Mouse (Mus musculus) limb, embryonic 15.5 days (tissue): ENCODE data around the gene Ube3b. TPM values are rescaled to one million over a fixed set of nuclear protein-coding genes. Genes with fewer than 3 reads are reported as not detected.

Experiments used
- ATAC-seq: fragments of 200-750 bp; cut with Nextera tagmentation; 2 replicates; pipeline ENCODE4 v1.8.0; 2017; ENCODE audit warnings: low read depth, moderate TSS enrichment; ENCODE audit not compliant: insufficient number of reproducible peaks, low FRiP score, low TSS enrichment
- H3K27ac ChIP-seq: fragments of 300-500 bp; sonication (generic); 2 replicates; pipeline ENCODE4 v1.5.1; 2015; ENCODE audit warnings: moderate library complexity, mild to moderate bottlenecking, inconsistent platforms
- H3K27me3 ChIP-seq: fragments of 300-500 bp; sonication (generic); 2 replicates; pipeline ENCODE4 v1.6.1; 2015; ENCODE audit warnings: inconsistent platforms
- H3K36me3 ChIP-seq: fragments of 300-500 bp; sonication (generic); 2 replicates; pipeline ENCODE4 v1.6.1; 2015; ENCODE audit warnings: inconsistent platforms
- H3K4me1 ChIP-seq: fragments of 300-500 bp; sonication (generic); 2 replicates; pipeline ENCODE4 v1.6.1; 2015; ENCODE audit warnings: inconsistent platforms
- H3K4me2 ChIP-seq: fragments of 300-500 bp; sonication (generic); 2 replicates; pipeline ENCODE4 v1.6.1; 2015; ENCODE audit warnings: mild to moderate bottlenecking, inconsistent platforms
- H3K4me3 ChIP-seq: fragments of 300-500 bp; sonication (generic); 2 replicates; pipeline ENCODE4 v1.5.1; 2015; ENCODE audit warnings: mild to moderate bottlenecking, inconsistent platforms
- H3K9ac ChIP-seq: fragments of 300-500 bp; sonication (generic); 2 replicates; pipeline ENCODE4 v1.6.1; 2015; ENCODE audit warnings: inconsistent platforms
- H3K9me3 ChIP-seq: fragments of 300-500 bp; sonication (generic); 2 replicates; pipeline ENCODE4 v1.6.1; 2016; ENCODE audit warnings: inconsistent platforms
- WGBS: fragments of 180-500 bp; shearing (Covaris S2); methylation state at CpG from one replicate; pipeline ENCODE4 v1.1.7; 2015; 5-methylcytosine and 5-hydroxymethylcytosine counted together
- polyA plus RNA-seq: library from polyadenylated mRNA; unstranded; fragments of >200 nt; fragmentation: Nextera tagmentation; extraction: Ambion mirVana; gene quantifications from 2 replicates; pipeline ENCODE4 v1.2.1, GENCODE M21; 2015

Ube3b gene
- polyA plus RNA-seq, 1 experiment from 2014 or later: 41.9 TPM

GRCm38 (mm10) chr5:114412361-114412998 lies 32.1 kb downstream of the Ube3b start:
- no peak for ATAC-seq
- Histone ChIP-seq H3K27ac (no peak overlapping the region), H3K4me3 (no peak overlapping the region), H3K9me3 (no peaks in the 10 kb centered on the region), H3K4me2 (no peak overlapping the region), H3K36me3 (peaks cover 100% of the 10 kb centered on the region), H3K27me3 (no peaks in the 10 kb centered on the region), H3K4me1 (no peaks in the 10 kb centered on the region), H3K9ac (no peak overlapping the region)
- 64% methylated on average over 23 of the region's 23 CpGs for WGBS

DNA sequence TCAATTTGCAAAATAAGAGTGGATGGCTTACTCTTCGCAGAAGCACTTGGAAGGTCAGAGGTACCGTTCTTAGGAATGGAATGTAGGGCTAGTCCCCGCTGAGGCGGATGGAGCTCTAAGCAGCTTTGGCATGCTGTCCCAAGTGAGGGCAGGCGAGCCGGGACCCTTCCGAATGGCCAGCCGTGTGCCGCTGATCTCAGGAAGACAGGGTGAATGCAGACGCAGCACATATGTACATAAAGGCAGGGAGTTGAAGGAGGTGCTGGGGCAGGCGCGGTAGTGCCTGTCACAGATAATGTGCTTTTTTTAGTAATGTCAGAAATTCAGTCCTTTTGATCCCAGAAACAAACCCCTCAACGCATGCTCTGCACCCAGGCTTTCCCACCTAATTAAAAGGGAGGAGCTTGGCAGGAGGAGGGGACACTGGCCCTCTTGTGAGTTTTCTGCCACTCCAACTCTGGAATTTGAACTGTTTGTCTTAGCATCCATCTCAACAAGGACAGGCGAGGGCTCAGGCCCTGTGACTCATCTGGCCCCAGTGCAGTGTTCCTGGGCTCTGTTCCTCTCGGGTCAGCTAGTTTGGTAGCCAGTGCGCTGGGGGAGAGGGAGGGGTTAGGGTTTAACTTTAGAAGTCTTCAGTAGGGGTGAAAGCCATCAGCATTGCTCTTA lies 32.8 kb downstream of the Ube3b start:
- Histone ChIP-seq H3K4me2 (no peak overlapping the region), H3K27me3 (no peaks in the 10 kb centered on the region), H3K4me3 (no peak overlapping the region), H3K27ac (no peak overlapping the region), H3K4me1 (no peaks in the 10 kb centered on the region), H3K9me3 (no peaks in the 10 kb centered on the region), H3K36me3 (peaks cover 100% of the 10 kb centered on the region), H3K9ac (no peak overlapping the region)
- ATAC-seq: no peak
- WGBS: 73% methylated on average over 16 of the region's 16 CpGs

DNA sequence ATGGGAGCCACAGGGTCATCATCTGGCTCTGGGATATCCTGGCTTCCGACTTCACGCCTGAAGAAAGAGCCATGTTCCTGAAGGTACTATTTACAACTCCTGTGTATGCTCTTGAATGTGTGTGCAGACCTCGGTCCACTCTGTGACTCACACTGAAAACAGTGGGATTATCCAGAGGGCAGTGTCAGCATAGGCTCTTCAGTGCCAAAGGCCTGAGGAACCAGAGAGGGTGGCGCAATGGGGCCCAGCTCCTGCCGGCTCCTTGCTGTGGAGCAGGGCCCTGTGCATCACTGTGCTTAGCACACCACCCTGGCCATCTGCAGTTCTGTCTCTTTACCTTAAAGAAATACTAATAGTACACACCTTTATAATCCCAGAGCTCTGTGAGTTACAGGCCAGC lies 35.2 kb downstream of the Ube3b start:
- 94% methylated on average over 5 of the region's 5 CpGs for WGBS
- ATAC-seq: no peak
- no peaks in the 10 kb centered on the region for H3K27me3 ChIP-seq
- H3K27ac ChIP-seq: no peak overlapping the region
- no peak overlapping the region for H3K4me3 ChIP-seq
- no peak overlapping the region for H3K9ac ChIP-seq
- H3K36me3 ChIP-seq: peaks cover 100% of the 10 kb centered on the region
- no peaks in the 10 kb centered on the region for H3K9me3 ChIP-seq
- no peaks in the 10 kb centered on the region for H3K4me1 ChIP-seq
- H3K4me2 ChIP-seq: no peak overlapping the region

DNA sequence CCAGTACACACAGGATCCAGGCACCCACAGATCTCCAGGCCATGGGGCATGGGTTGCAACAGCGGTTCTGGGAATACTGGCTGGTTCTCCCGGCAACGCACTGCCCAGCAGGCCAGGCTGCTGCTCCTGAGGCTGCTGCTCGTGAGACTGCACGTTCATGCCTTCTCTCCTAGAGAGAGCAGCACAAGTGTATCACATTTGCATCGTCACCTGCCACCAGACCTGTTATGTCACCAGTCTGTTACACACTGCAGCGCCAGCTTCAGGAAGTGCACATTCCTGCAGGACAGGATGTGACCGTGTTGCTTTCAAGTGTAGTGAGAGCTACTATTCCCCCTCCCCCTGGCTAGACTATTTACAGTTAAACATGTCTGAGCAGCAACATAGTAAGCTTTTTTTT lies 36.4 kb downstream of the Ube3b start:
- Histone ChIP-seq H3K36me3 (peaks cover 100% of the 10 kb centered on the region), H3K4me2 (no peak overlapping the region), H3K9me3 (no peaks in the 10 kb centered on the region), H3K4me3 (no peak overlapping the region), H3K27ac (no peak overlapping the region), H3K4me1 (no peaks in the 10 kb centered on the region), H3K9ac (no peak overlapping the region), H3K27me3 (no peaks in the 10 kb centered on the region)
- no peak for ATAC-seq
- WGBS: 78% methylated on average over 8 of the region's 8 CpGs

DNA sequence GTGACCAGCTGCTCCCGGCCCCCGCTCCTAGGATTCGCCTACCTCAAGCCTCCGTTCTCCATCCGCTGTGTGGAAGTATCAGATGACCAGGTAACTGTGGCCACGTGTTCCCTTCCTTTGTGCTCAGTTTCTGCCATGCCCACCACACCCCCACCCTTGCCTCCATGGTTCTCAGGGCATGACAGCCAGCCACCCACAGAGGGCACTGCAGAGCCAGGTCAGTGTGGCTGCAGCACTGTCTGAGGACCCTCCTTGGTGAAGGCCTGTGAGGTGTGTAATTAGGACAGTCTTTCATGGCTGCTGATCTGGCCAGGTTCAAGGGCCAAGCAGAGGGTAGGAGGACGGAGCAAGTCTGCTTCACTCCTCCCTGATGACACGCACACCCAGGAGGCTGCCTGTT lies 38.1 kb downstream of the Ube3b start:
- Histone ChIP-seq H3K9me3 (no peaks in the 10 kb centered on the region), H3K9ac (no peak overlapping the region), H3K4me2 (no peak overlapping the region), H3K4me1 (no peaks in the 10 kb centered on the region), H3K27ac (no peak overlapping the region), H3K27me3 (no peaks in the 10 kb centered on the region), H3K36me3 (peaks cover 86% of the 10 kb centered on the region), H3K4me3 (no peak overlapping the region)
- no peak for ATAC-seq
- 84% methylated on average over 8 of the region's 8 CpGs for WGBS

DNA sequence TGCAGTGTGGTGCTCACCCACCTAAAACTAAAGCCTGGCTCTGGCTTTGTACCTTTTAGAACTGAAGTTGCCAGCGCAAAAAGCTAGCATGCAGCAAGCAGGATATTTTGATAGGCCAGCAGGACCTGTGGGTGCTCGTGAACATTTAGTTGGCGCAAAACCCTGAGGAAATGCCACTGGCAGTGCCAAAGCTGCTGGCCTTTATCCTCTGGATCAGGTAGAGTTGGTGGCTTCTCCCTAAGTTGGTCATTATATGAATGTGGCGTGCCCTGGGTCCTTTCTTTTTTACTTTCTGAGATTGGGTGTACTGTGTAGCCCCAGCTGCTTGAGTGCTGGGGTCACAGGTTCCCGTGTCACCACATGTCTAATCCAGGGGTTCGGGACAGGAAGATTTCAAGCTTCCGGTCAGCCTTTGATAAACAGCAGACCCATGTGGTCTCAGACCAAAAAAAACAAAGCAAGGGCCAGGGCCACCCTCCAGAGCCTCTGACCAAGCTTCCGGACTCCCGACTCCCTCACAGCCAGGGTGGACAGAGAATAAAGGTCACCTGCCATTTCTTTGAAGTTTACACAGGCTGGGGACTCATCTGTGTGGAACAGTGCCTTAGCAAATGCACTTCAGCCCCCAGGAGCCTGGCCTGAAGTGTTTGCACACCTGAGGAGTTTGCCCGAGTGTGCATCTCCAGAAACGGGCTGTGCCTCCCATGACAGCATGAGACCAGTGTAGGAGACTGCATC lies 41.3 kb downstream of the Ube3b start:
- H3K9ac ChIP-seq: no peak overlapping the region
- WGBS: 82% methylated on average over 11 of the region's 11 CpGs
- H3K27me3 ChIP-seq: no peaks in the 10 kb centered on the region
- no peaks in the 10 kb centered on the region for H3K9me3 ChIP-seq
- no peak for ATAC-seq
- H3K4me1 ChIP-seq: no peaks in the 10 kb centered on the region
- H3K4me2 ChIP-seq: no peak overlapping the region
- no peak overlapping the region for H3K4me3 ChIP-seq
- no peak overlapping the region for H3K27ac ChIP-seq
- peaks cover 54% of the 10 kb centered on the region for H3K36me3 ChIP-seq

DNA sequence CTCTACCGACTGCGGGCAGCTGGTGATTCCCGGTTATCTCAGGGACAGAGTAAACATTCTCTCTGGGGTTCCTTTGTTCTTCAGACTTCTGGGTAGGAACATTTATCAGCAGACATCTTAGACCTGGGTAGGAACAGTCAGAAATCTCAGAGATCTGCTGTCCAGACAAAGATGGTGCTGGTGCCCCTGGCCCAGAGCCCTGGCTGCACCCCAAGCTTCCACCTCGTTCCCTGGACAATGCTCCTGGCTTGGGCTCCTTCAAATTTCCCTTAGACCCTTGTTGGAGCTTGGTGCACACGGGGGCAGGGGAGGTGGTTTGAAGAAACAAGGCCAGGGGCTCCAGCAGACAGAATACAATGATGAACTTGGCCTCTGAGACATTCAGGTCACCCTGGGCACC lies 42.2 kb downstream of the Ube3b start:
- Histone ChIP-seq H3K27me3 (no peaks in the 10 kb centered on the region), H3K9me3 (no peaks in the 10 kb centered on the region), H3K4me1 (no peaks in the 10 kb centered on the region), H3K9ac (no peak overlapping the region), H3K4me2 (no peak overlapping the region), H3K4me3 (no peak overlapping the region), H3K36me3 (peaks cover 45% of the 10 kb centered on the region), H3K27ac (no peak overlapping the region)
- no peak for ATAC-seq
- 36% methylated on average over 5 of the region's 5 CpGs for WGBS

GRCm38 (mm10) chr5:114423961-114424360 lies 43.6 kb downstream of the Ube3b start:
- Histone ChIP-seq H3K27me3 (no peaks in the 10 kb centered on the region), H3K4me1 (peaks cover 6% of the 10 kb centered on the region; the same call in 1 of the 2 replicates), H3K9me3 (no peaks in the 10 kb centered on the region), H3K27ac (no peak overlapping the region), H3K9ac (no peak overlapping the region), H3K4me3 (no peak overlapping the region), H3K36me3 (peaks cover 32% of the 10 kb centered on the region), H3K4me2 (no peak overlapping the region)
- ATAC-seq: no peak
- WGBS: 74% methylated on average over 5 of the region's 5 CpGs

DNA sequence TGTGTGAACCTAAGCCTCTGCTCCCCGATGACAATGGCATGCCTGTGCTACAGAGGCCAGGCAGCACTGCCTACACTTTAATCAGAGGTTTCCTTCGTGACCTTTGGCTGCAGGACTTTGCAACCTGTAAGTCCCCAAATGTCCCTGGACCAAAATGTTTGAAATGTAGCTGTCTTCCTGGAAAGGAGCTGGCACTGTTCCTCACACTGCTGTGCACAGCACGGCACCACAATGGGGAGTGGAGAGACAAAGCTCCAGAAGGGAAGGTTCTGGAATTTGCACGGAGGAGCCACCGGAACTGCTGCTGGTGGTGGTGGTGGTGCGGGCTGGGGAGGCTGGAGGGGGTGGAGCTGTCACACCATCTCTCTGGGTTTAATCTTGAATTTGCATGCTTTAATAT lies 46.3 kb downstream of the Ube3b start:
- Histone ChIP-seq H3K4me2 (no peak overlapping the region), H3K4me1 (peaks cover 9% of the 10 kb centered on the region; the same call in 1 of the 2 replicates), H3K9me3 (no peaks in the 10 kb centered on the region), H3K4me3 (no peak overlapping the region), H3K36me3 (0 out of 2 replicates have a peak, but pooled peaks cover 4% of the 10 kb centered on the region), H3K27ac (no peak overlapping the region), H3K27me3 (no peaks in the 10 kb centered on the region), H3K9ac (no peak overlapping the region)
- WGBS: 76% methylated on average over 6 of the region's 6 CpGs
- no peak for ATAC-seq

- Histone ChIP-seq H3K4me3 (no peak overlapping the region), H3K27ac (no peak overlapping the region), H3K9ac (peak overlapping the region; percentile 14; the same call in 1 of the 2 replicates), H3K9me3 (no peaks in the 10 kb centered on the region), H3K36me3 (no peaks in the 10 kb centered on the region), H3K27me3 (no peaks in the 10 kb centered on the region), H3K4me1 (peaks cover 9% of the 10 kb centered on the region; the same call in 1 of the 2 replicates), H3K4me2 (no peak overlapping the region)
- no peak for ATAC-seq
- WGBS: 43% methylated on average over 18 of the region's 18 CpGs
These were observed 48.2 kb downstream of the Ube3b start for GRCm38 (mm10) chr5:114428621-114429020.

DNA sequence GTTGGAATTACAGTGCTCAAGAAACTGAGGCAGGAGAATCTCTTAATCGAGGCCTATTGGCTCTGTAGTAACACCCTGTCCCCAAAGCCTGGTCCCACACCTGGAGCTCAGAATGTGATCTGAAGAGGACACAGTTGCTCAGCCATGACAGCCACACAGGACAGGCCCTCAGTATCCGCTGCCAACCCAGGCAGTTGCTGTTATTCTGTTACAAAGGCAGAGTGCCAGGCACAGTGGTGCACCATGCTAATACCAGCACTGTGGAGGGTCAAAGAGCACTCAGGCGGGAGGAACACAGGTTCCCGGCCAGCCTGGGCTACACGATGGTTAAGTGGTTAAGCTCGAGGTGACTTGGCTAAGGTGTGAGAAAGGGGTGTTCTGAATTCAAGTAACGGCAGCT lies 49.4 kb downstream of the Ube3b start:
- Histone ChIP-seq H3K4me2 (no peak overlapping the region), H3K4me1 (peaks cover 9% of the 10 kb centered on the region; the same call in 1 of the 2 replicates), H3K27ac (no peak overlapping the region), H3K27me3 (no peaks in the 10 kb centered on the region), H3K36me3 (peaks cover 4% of the 10 kb centered on the region), H3K9me3 (no peaks in the 10 kb centered on the region), H3K4me3 (no peak overlapping the region), H3K9ac (no peak overlapping the region)
- no peak for ATAC-seq
- 84% methylated on average over 7 of the region's 7 CpGs for WGBS

DNA sequence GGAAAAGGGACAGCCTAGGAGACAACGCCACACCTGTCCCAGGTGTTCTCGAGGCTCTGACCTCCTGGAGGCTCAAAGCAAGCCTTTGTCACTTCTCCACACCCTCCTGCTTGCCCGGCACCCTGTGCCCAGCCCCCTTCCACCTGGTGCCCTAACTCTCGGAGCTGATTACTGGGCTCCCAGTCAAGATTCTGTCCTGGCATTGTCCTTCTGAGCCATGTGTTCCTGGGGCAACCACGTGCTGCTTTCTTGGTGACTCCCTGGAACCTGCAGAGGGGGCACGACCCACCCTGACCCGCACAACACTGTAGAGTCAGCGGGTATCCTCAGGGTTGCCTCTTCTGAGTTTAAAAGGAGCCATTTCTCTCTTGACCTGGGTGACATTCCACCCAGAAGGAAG lies 54.0 kb downstream of the Ube3b start:
- H3K4me3 ChIP-seq: no peak overlapping the region
- H3K36me3 ChIP-seq: peaks cover 35% of the 10 kb centered on the region
- ATAC-seq: no peak
- H3K4me2 ChIP-seq: no peak overlapping the region
- H3K27me3 ChIP-seq: no peaks in the 10 kb centered on the region
- H3K9ac ChIP-seq: no peak overlapping the region
- no peaks in the 10 kb centered on the region for H3K4me1 ChIP-seq
- no peaks in the 10 kb centered on the region for H3K9me3 ChIP-seq
- 89% methylated on average over 8 of the region's 8 CpGs for WGBS
- H3K27ac ChIP-seq: no peak overlapping the region
